Mouse (Mus musculus): ENCODE data around the gene Nit1.
"Not testable (repeated sequence)": the region's sequence is repeated elsewhere in the genome, so short reads cannot be mapped to it uniquely, and the experiment has no call there.

Nit1 gene

DNA sequence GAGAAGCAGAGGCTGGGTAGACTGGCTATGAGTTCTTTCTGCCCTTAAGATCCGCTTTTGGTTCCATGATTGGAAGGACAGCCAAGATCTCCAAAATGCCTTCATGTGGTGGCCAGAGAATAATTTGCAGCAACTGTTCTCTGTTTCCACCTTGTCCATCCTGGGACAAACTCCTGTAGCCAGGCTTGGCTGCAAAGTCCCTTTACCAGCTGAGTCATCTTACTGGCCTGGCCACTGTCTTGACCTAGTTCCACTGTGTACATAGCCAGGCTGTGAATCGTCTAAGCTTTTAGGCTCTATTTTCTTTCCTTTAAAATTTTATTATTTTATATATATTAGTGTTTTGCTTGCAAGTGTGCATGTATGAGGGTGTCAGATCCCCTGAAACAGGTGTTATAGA is 3.8 kb upstream of the Nit1 start:
- no peak for DNase-seq (ENCODE audit: low spot score)

DNA sequence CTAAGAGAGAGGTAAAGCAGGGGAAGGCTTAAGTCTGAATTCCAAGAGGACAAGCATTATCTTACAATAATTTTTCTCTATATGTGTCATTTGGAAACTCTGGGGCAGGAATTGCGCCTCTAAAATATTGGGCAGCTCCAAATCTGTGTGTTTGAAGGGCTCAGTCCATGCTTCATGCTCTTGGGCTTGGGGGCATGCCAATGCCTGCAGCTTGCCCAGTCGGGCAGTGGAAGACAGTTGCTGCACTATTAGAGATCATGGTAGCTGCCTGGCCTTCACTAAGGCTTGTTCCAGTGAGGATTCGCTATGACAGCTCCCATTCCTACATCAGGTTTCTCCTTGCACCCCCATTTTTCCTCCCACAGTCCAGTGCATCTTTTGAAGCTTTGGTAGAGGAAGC is 3.2 kb upstream of the Nit1 start:
- DNase-seq (ENCODE audit: low spot score) = no peak

DNA sequence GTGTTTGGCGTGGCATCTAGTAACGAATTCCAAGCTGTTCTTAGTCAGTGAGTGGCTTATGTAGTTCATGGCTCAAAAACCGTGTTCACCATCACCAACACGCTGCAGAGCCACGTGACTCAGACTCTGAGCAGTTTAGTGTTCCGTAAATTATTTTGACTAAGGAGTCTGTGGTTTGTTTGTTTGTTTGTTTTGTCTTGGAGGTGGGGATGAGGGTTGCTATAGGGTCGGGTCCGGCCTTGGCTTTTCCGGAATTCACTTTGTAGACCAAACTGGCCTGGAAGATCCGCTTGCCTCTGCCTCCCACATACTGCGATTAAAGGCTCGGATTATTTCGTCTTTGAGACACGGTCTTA is 627 bp upstream of the Nit1 start:
- DNase-seq (ENCODE audit: low spot score) = no peak

DNA sequence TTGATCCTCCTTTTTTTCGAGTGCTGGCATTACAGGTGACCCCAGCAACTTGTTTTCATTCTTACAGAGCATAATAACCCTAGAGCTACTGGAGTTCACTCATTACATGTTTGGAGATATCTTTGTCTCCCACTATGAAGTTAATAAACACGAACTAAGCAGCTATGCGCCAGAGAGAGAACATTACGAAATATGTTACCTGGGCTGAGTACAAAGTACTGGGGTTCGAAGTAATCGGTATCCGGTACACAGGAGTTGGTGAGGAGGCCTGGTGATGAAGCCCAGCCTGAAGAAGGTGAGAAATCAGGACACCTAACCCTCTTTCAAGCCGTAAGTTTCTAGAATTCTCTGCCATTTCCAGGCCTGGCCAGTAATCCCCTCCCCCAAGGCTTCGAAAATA is 731 bp downstream of the Nit1 start:
- DNase-seq (ENCODE audit: low spot score) = no peak

DNA sequence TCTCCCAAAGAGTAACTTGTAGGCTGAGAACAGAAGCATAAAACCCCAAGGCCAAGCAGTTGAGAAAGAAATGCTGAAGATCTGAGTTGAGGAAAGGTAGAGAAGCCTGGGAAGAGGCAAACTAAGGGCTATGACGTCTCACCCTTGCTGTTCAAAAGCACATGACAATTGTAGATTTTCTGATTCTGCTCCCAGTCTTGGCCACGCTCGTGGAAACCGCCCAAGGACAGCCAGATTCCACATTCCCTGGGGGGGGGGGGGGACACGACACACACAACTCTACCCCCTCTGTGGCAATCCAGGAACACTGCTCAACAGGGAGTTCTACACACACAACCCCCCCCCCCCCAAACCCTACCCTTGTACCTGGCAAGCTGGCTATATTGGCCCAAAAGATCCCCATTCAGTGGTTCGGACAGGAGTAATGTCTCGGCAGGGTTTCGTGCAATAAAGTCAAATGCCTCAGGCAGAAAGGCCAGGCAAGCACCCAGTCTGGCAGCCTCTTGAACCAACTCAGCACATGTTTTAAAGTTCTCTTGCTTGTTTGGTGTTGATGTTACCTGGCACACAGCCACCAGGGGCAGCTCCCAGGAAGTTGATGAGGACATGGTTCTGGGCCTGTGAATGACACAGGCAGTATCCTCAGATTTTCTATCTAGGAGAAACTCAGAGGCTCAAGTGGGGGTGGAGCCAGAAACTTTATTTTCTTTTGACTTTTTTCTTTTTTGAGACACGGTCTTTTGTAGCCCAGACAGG is 1.3 kb downstream of the Nit1 start:
- DNase-seq (ENCODE audit: low spot score) = no peak

DNA sequence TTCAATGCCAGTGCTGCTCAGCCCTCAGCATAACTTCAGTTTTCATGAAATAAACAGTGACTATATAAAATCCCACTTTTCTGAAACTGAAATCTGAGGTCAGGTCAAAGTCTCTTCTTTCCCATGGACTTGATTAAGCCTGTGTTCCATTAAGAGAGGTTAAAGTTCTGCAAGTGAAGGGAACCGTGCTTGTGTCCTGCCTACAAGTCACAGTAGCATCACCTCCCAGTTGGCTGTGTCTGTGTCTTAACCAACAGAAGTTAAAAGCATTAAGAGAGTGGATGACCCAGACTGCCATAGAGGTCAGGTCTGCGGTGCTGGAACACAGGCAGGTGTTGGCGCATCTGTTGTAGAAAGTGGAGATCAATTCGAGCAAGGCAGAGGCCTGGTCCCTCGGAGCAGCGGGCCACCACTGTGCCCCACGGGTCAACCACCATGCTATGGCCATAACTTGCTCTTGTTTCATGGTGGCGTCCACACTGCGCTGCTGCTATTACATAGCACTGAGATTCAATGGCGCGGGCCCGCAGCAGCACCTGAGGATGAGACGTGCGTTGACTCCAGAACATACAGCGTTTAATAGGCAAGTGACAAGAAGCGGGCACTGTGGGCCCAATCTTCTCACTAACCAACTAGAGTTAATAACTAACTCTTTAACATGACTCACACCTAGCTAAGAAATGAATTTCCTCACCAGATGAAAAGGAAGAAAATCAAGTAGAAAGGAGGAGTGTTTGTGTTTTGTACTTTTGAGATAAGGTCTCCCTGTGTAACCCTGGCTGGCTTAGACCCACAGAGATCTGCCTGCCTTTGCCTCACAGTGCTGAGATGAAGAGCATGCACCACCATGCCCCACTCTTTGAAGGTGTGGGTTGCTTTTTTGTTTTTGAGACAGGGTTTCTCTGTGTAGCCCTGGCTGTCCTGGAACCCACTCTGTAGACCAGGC is 2.9 kb downstream of the Nit1 start:
- no peak for DNase-seq (ENCODE audit: low spot score)

DNA sequence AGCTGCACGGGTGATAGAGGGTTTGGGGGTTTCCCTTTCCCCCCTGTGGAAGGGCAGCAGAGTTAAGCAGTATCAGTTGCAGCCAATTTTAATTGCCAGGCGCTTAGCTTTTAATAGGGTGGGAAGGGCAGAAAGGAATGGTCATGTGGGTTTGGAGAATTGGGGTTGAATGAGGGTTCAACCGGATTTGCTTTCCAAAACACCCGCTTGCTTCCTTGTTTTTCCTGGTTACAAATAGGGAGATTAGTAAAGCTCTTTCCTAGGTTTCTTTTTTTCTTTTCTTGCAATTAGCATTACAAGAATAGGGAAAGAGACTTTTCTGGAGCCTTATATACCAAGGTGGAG is 15.3 kb downstream of the Nit1 start:
- no peak for DNase-seq (ENCODE audit: low spot score)

DNA sequence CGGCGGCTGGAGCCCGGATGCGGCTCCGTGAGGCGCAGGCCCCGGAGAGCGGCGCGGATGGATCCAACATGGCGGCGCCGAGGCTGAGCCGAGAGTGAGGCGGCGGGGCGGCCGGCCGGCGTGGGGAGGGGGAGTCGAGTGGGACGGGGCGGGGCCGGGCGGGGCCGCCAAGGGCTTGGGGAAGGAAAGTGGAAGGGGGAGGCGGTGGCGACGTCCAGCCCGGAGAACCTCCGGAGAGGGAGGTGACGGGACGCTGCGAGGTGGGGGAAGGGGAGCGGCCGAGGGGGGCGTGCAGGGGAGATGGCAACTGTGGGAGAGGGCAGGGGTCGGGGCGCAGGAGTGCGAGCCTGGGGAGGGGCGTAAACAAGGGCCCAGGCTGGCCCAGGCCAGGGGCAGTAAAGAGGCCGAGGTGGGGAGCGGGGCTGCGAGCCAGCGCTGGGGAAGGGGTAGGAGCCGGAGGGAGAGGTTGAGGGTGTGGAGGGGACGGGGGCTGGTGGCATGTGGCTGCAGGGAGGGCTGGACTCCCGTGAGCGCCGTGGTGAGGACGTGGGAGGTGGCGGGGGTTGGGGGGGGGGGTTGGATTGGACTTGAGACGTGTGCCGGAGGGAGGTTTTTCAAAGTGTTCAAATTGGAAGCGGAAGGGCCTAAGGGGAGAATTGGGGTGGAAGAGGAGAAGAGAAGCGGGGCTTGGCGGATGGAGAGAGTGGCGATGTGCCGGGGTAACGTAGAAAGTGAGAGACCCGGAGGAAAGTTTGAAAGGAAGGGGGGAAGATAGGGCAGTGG is 15.8 kb downstream of the Nit1 start:
- DNase-seq (ENCODE audit: low spot score) = no peak

DNA sequence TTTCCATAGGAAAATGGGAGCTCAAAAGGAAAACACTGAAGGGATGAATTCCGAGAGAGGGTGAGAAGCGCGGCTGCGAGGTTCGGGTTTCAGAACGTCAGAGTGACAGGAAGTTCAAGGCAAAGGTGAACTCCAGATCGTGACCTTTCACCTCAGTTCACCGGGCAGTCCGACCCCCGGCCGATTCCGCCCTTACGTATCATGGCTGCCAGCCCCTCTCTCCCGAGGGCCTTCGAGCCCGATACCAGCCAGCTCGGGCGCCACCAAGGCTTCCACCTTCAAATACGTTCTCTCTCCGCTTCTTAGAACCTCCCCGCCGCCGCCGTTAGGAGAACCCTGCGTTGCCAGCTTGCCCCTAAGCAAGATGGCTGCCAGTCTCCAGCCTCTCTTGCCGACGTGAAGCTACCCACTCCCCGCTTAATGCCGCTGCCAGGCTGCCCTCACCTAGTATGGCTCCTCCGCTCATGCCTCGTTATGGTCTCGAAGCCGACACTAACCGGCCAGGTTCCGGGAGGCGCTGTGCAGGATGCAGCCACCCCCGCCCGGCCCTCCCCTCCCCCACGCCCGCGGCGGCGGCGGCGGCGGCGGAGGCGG is 16.5 kb downstream of the Nit1 start, which contains the start of gene Dedd:
TSS of gene Dedd (plus strand) at position 307 of the 594 bp plus-strand sequence.
- peak; percentile 83 for DNase-seq (ENCODE audit: low spot score)

DNA sequence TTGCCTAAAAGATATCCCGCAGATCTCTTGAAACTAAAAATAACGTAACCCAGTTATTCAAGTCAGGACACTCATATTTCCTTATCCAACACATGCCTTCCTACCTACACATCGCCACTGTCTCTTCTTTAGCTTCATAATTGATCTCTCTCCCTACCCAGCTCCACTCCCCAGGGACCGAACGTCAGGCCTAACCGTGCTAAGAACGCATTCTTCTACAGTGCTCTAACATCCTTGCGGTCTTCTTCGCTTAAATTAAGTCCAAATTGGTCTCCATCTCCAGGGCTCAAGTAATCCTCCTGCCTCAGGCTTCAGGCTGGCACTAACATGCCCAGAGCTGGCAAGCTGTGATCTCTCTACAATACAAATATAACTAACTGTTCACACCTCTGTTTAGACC is 17.2 kb downstream of the Nit1 start:
- peak; percentile 34 for DNase-seq (ENCODE audit: low spot score)

DNA sequence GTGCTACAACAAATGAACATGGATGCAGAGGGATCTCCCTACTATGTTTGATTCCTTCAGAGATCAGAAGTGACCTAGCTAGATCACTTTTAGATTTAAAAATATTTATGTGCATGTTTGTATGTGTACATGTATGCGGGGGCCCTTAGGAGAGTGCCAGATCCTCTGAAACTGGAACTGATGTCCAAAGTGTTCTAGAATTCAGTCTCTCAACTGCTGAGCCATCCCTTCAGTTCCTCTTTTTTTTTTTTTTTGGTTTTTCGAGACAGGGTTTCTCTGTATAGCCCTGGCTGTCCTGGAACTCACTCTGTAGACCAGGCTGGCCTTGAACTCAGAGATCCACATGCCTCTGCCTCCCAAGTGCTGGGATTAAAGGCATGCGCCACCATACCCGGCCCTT is 18.9 kb downstream of the Nit1 start:
- not testable (repeated sequence) for DNase-seq (ENCODE audit: low spot score)

DNA sequence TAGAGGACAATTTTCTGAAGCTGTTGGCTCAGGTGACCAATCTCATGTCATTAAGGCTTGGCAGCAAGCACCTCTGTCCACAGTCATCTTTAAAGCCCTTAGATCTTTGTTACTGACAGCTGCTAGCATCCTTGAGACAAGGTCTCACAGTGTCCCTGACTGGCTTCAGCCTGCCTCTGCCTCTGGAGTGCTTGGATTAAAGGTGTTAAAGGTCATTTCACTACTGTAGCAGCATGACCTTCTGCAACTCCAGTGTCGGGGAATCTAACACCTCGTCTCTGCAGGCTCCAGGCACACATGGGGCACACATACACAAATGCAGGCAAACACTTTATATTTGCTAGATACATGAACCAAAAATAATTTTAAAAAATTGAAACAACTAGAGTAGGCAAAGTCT is 19.9 kb downstream of the Nit1 start:
- DNase-seq (ENCODE audit: low spot score) = no peak

DNA sequence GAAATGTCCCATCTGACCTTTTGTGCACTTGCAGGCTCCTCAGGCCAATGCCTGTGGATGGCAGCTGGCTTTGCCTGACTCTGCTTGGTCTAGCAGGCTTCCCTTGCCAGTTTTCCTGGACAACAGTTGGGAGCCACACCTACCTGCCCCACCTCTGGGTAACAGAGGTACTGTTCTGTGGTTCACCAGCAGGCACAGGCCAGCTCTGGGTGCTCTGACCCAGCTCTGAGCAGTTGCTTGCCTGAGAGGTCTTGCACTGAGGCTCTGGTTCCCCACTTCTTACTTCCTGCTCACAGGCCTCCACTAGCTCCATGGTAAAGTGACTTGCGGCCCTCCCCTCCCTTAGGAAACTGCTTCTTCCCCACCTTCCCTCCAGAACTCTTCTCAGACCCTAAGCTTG is 23.4 kb downstream of the Nit1 start:
- DNase-seq (ENCODE audit: low spot score) = no peak

DNA sequence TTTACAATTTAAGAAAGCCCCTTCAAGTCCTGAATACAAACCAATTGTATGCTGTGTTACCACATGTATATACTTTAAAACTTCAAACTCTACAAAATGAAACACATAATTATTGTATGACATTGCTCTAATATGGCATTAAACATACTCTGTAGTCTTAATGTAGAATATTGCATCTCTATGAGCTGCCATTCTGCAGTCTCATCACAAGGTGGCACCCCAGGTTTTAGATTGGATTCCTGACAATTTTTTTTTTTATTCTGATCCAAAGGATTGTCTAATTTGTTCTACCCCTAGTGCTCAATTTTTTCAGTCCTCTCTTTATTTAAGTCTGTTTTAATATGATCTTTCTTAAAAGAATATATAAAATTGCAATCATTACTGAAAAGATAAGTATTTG is 24.0 kb downstream of the Nit1 start:
- DNase-seq (ENCODE audit: low spot score) = peak; percentile 42

DNA sequence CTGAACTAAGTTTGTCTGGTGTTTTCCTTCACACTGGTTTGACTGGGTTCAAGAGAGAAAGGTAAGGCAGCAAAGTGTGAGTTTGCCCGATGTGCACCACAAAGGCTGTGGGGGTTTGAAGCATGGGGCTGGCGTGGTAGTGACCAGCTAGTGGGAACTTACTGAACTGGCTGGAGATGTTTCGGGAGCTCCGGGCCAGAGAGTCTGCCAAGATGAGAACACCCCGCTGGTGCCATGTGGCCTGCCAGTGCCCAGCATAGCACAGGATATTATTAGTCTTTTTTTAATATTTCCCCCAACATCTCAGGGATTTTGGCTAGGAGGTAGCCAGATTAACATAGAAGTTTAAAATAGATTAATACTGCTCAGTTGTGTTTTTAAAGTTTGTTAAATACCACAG is 25.3 kb downstream of the Nit1 start:
- no peak for DNase-seq (ENCODE audit: low spot score)

DNA sequence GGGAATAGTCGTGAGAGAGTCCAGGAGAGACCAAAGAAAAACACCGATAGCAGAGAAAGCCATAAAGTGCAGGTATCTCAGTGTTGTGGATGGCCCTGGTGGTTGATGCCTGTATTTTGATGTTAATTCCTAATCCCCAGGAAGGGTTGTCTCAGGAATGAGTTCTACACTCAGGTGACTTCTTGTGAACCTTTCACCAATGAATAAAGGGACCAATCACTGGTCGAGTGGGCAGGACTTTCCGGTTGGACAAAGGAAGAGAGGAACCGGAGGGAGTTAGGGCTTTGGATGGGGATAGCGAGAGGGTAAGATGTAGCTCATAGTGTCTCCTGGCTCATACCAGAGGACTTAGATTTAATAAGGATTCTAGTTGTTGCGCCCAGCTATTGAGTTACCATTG is 25.7 kb downstream of the Nit1 start:
- no peak for DNase-seq (ENCODE audit: low spot score)

DNA sequence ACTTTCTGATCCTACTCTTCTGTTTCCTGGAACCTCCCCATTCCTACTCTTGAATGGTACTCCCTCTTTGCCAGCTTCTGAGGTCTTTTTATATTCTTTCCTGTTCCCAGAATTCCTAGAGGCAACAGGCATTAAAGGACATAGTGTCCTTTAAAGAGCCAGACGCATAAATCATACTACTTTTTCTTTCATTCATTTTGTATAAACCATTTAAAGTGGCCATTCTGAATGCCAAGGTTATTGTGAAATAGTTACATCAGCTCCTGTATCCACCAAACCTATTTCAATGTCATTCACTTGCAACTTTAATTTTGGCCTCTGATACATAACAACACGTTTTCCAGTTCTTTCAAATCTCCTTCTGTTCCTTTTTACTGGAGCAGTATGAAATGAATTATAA is 36.1 kb downstream of the Nit1 start:
- DNase-seq (ENCODE audit: low spot score) = no peak

DNA sequence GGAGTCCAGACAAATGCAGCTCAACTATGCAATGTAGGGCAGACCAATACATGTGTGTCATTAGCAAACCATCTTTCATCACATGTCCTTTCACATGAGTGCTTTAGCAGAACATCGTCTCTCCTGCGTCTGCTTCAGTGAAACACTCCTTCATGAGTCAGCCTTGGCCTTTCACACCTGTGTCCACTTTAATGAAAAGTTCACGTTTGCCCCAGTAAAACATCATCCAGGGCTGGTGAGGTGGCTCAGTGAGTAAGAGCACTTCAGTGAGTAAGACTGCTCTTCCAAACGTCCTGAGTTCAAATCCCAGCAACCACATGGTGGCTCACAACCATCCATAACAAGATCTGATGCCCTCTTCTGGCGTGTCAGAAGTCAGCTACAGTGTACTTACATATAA is 39.3 kb downstream of the Nit1 start:
- not testable (repeated sequence) for DNase-seq (ENCODE audit: low spot score)

DNA sequence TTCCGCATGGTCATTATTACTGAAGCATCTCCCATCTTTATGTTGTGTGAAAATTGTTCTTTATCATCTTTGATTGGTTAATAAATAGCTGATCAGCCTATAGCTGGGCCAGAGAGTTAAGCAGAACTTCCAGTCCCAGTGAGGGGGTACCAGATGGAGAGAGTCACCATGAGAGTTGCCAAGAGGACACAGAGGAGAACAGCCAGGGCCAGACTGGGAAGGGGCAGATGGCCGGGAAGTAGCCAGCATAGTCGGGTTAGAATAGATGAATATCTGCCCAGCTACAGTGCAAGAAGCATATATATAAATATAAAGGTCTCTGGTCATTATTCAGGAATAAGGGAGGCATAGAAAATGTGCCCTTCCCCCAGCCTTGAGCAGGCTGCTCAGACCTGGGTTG is 47.2 kb downstream of the Nit1 start:
- DNase-seq (ENCODE audit: low spot score) = no peak

DNA sequence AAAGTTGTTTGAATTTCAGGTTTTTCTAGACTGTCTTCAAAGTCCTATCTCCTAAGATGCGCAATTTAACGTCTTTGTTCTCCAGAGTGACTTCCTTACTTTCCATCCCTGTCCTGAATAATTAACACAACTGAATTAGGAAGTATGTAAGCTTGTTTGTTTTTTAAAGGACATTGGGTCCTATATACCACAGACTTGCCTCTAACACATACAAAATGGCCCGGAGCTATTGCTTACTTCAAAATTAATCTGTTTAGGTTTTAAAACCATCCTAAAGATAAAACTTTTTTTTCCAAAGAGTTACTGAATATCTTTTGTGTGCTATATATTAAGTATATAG is 50.4 kb downstream of the Nit1 start:
- DNase-seq (ENCODE audit: low spot score) = no peak

DNA sequence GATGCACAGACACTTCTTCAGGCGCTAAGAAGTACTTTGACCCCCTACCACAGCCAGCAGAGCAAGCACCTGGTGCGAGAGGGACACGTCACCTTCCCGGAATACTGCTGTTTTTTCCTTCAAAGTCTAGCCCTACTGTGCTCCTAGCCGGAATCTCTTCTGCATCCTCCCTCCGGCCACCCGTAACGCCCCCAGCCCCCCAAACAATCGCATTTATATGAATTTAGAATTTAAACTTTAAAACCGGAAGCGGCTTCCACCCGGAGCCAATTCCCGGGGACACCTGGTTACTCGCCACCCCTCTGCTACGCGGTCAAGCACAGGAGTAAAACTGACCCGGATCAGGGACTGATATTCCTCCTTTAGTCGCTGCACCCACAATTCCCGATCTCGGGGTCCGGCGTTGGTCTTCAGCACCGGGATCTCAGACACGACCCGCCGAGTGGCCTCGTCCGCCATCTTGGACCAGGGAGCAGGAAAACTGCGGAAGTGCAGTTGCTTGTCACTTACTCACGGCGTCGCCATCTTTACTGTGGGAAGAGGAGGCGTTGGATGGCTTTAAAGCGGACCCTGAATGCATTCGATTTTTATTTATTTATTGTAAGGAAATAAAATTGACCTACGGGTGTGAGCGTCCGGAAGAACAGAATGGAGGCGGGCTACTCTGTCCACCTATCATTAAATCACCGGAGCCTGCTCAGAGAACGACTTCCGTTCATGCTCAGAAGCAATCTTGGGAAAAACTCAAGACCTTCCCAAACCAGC is 51.0 kb downstream of the Nit1 start, which contains the start of gene Ufc1:
TSS of gene Ufc1 (minus strand) at position 727 of the 765 bp plus-strand sequence.
- DNase-seq (ENCODE audit: low spot score) = peak; percentile 79

DNA sequence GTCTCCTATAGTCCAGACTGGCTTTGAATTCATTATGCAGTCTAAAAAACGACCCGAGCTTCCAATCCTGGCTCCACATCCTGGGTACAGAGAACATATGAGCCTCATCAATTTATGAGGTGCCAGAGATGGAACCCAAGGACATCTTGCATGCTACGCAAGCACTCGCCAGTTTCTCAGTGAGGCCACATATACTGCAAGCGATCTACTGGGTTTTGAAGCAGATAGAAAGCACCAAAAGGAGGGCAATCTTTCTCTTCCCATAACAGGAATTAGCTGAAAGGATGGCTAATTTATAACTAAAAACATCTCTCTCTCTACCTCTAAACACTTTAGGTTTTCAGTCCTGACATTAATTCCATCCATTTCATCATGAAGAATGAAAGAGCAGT is 51.5 kb downstream of the Nit1 start:
- DNase-seq (ENCODE audit: low spot score) = no peak
